Mouse (Mus musculus) neural tube, embryonic 14.5 days (tissue): Measurements from ENCODE around the gene Olfr1392. TPM values are rescaled to one million over a fixed set of nuclear protein-coding genes. Genes with fewer than 3 reads are reported as not detected.
"Not testable (repeated sequence)": the region's sequence is repeated elsewhere in the genome, so short reads cannot be mapped to it uniquely, and the experiment has no call there.

Source experiments
- ATAC-seq: fragments of 200-750 bp; cut with Nextera tagmentation; 2 replicates; pipeline ENCODE4 v1.8.0; 2017; ENCODE audit warnings: low read depth, mild to moderate bottlenecking, moderate TSS enrichment, moderate library complexity
- H3K27ac ChIP-seq: fragments of 300-500 bp; sonication (generic); 2 replicates; pipeline ENCODE4 v1.5.1; 2014; ENCODE audit warnings: low read depth, mild to moderate bottlenecking, control low read depth, low read length, moderate library complexity, mixed read lengths
- H3K27me3 ChIP-seq: fragments of 300-500 bp; sonication (generic); 2 replicates; pipeline ENCODE4 v1.6.1; 2014; ENCODE audit warnings: low read length; ENCODE audit not compliant: control insufficient read depth, insufficient read depth
- H3K36me3 ChIP-seq: fragments of 300-500 bp; sonication (generic); 2 replicates; pipeline ENCODE4 v1.6.1; 2014; ENCODE audit warnings: low read length, mixed read lengths; ENCODE audit not compliant: control insufficient read depth, insufficient read depth
- H3K4me1 ChIP-seq: fragments of 300-500 bp; sonication (generic); 2 replicates; pipeline ENCODE4 v1.6.1; 2014; ENCODE audit warnings: low read length; ENCODE audit not compliant: control insufficient read depth, insufficient read depth
- H3K4me2 ChIP-seq: fragments of 300-500 bp; sonication (generic); 2 replicates; pipeline ENCODE4 v1.6.1; 2014; ENCODE audit warnings: mild to moderate bottlenecking, low read depth, low read length, control low read depth
- H3K4me3 ChIP-seq: fragments of 300-500 bp; sonication (generic); 2 replicates; pipeline ENCODE4 v1.5.1; 2014; ENCODE audit warnings: low read depth, low read length, control low read depth, mixed read lengths
- H3K9ac ChIP-seq: fragments of 300-500 bp; sonication (generic); replicated peaks from 2 replicates; pipeline ENCODE4 v1.6.1; 2014; ENCODE audit warnings: low read depth, mild to moderate bottlenecking, control low read depth, low read length, mixed read lengths
- H3K9me3 ChIP-seq: fragments of 300-500 bp; sonication (generic); 2 replicates; pipeline ENCODE4 v1.6.1; 2016; ENCODE audit warnings: low read length; ENCODE audit not compliant: control insufficient read depth
- WGBS: fragments of 180-500 bp; shearing (Covaris S2); extraction: QIAGEN DNeasy Blood & Tissue Kit; methylation state at CpG from one replicate; pipeline ENCODE4 v1.1.7; 2014; 5-methylcytosine and 5-hydroxymethylcytosine counted together
- polyA plus RNA-seq: library from polyadenylated mRNA; unstranded; fragments of >200 nt; fragmentation: Nextera tagmentation; extraction: Ambion mirVana; gene quantifications from 2 replicates; pipeline ENCODE4 v1.2.1, GENCODE M21; 2014

Olfr1392 gene
- polyA plus RNA-seq, 1 experiment from 2014 or later = not detected

GRCm38 (mm10) chr11:49269761-49270160 is 15.3 kb upstream of the Olfr1392 start:
- no peak for ATAC-seq
- WGBS = 92% methylated on average over 9 of the region's 9 CpGs

GRCm38 (mm10) chr11:49270368-49270767 is 14.7 kb upstream of the Olfr1392 start:
- Histone ChIP-seq H3K4me1 (no peaks in the 10 kb centered on the region), H3K4me2 (no peak overlapping the region), H3K36me3 (no peaks in the 10 kb centered on the region), H3K9me3 (no peaks in the 10 kb centered on the region), H3K4me3 (no peak overlapping the region), H3K9ac (no peak overlapping the region), H3K27me3 (no peaks in the 10 kb centered on the region), H3K27ac (no peak overlapping the region)
- ATAC-seq = no peak
- WGBS = 93% methylated on average over 4 of the region's 4 CpGs

More at GRCm38 (mm10) chr11:49269761-49270160, 15.3 kb upstream of the Olfr1392 start:
- H3K4me3 ChIP-seq = no peak overlapping the region
- H3K27me3 ChIP-seq = no peaks in the 10 kb centered on the region
- no peaks in the 10 kb centered on the region for H3K36me3 ChIP-seq
- H3K4me2 ChIP-seq = no peak overlapping the region
- no peak overlapping the region for H3K9ac ChIP-seq
- H3K9me3 ChIP-seq = no peaks in the 10 kb centered on the region
- no peak overlapping the region for H3K27ac ChIP-seq
- H3K4me1 ChIP-seq = no peaks in the 10 kb centered on the region

GRCm38 (mm10) chr11:49271334-49271733 is 13.7 kb upstream of the Olfr1392 start:
- H3K9me3 ChIP-seq = no peaks in the 10 kb centered on the region
- no peak overlapping the region for H3K27ac ChIP-seq
- H3K36me3 ChIP-seq = no peaks in the 10 kb centered on the region
- 32% methylated on average over 7 of the region's 7 CpGs for WGBS
- no peaks in the 10 kb centered on the region for H3K4me1 ChIP-seq
- H3K4me2 ChIP-seq = no peak overlapping the region
- peak; percentile 42; the same call in 1 of the 2 replicates for ATAC-seq
- H3K9ac ChIP-seq = no peak overlapping the region
- H3K27me3 ChIP-seq = no peaks in the 10 kb centered on the region
- H3K4me3 ChIP-seq = no peak overlapping the region

GRCm38 (mm10) chr11:49273834-49274519 is 11.1 kb upstream of the Olfr1392 start:
- ATAC-seq = peak; percentile 63

GRCm38 (mm10) chr11:49278222-49278621 is 6.9 kb upstream of the Olfr1392 start, which contains the start of gene Olfr1393:
Gene Olfr1393, plus strand, starts transcription at chr11:49278304.
- H3K9ac ChIP-seq = no peak within 1 kb of the TSS
- no peak for ATAC-seq
- H3K4me2 ChIP-seq = no peak within 1 kb of the TSS
- H3K36me3 ChIP-seq = no peaks in the 10 kb centered on the region
- no peak within 1 kb of the TSS for H3K27ac ChIP-seq
- H3K4me3 ChIP-seq = no peak within 1 kb of the TSS
- H3K4me1 ChIP-seq = no peaks in the 10 kb centered on the region
- no peaks in the 10 kb centered on the region for H3K27me3 ChIP-seq
- 74% methylated on average over 3 of the region's 3 CpGs for WGBS
- no peaks in the 10 kb centered on the region for H3K9me3 ChIP-seq

More at GRCm38 (mm10) chr11:49273834-49274519, 11.1 kb upstream of the Olfr1392 start:
- H3K27me3 ChIP-seq = no peaks in the 10 kb centered on the region
- H3K9me3 ChIP-seq = no peaks in the 10 kb centered on the region
- H3K9ac ChIP-seq = no peak overlapping the region
- H3K4me1 ChIP-seq = no peaks in the 10 kb centered on the region
- H3K27ac ChIP-seq = peak overlapping the region; percentile 28; the same call in 1 of the 2 replicates
- WGBS = 38% methylated on average over 11 of the region's 11 CpGs
- no peak overlapping the region for H3K4me2 ChIP-seq
- H3K36me3 ChIP-seq = no peaks in the 10 kb centered on the region
- H3K4me3 ChIP-seq = no peak overlapping the region

- Histone ChIP-seq H3K4me1 (no peaks in the 10 kb centered on the region), H3K4me3 (no peak overlapping the region), H3K9ac (no peak overlapping the region), H3K27me3 (no peaks in the 10 kb centered on the region), H3K27ac (no peak overlapping the region), H3K9me3 (no peaks in the 10 kb centered on the region), H3K4me2 (no peak overlapping the region), H3K36me3 (no peaks in the 10 kb centered on the region)
- 78% methylated on average over 2 of the region's 2 CpGs for WGBS
- ATAC-seq = no peak
These were observed 2.2 kb downstream of the Olfr1392 start for GRCm38 (mm10) chr11:49287251-49287650.

GRCm38 (mm10) chr11:49292777-49293176 is 7.7 kb downstream of the Olfr1392 start:
- Histone ChIP-seq H3K4me1 (no peaks in the 10 kb centered on the region), H3K4me3 (no peak overlapping the region), H3K9me3 (no peaks in the 10 kb centered on the region), H3K36me3 (no peaks in the 10 kb centered on the region), H3K4me2 (no peak overlapping the region), H3K9ac (no peak overlapping the region), H3K27me3 (no peaks in the 10 kb centered on the region), H3K27ac (no peak overlapping the region)
- ATAC-seq = no peak
- WGBS = 61% methylated on average over 3 of the region's 3 CpGs

GRCm38 (mm10) chr11:49304441-49304840 is 19.4 kb downstream of the Olfr1392 start, which contains the start of gene Olfr10:
Gene Olfr10, plus strand, starts transcription at chr11:49304741.
- Histone ChIP-seq H3K27ac (no peak within 1 kb of the TSS), H3K9ac (no peak within 1 kb of the TSS), H3K4me3 (no peak within 1 kb of the TSS), H3K9me3 (no peaks in the 10 kb centered on the region), H3K4me1 (no peaks in the 10 kb centered on the region), H3K27me3 (no peaks in the 10 kb centered on the region), H3K36me3 (no peaks in the 10 kb centered on the region), H3K4me2 (no peak within 1 kb of the TSS)
- ATAC-seq = no peak

- 77% methylated on average over 5 of the region's 5 CpGs for WGBS
- H3K4me2 ChIP-seq, H3K27me3 ChIP-seq, H3K36me3 ChIP-seq, H3K4me3 ChIP-seq, H3K9me3 ChIP-seq, H3K4me1 ChIP-seq, H3K27ac ChIP-seq, ATAC-seq, H3K9ac ChIP-seq: not testable (repeated sequence)
These were observed 23.5 kb downstream of the Olfr1392 start for GRCm38 (mm10) chr11:49308547-49308946.
